Mouse (Mus musculus): Measurements from ENCODE around the gene Ggt7. TPM values are rescaled to one million over a fixed set of nuclear protein-coding genes. Genes with fewer than 3 reads are reported as not detected.
"Not testable (repeated sequence)": the region's sequence is repeated elsewhere in the genome, so short reads cannot be mapped to it uniquely, and the experiment has no call there.

Ggt7 gene
- polyA plus RNA-seq (2015; fragmentation: Nextera tagmentation; extraction: Ambion mirVana): 79.4 and 81.0 TPM in 2 replicates

GRCm38 (mm10) chr2:155517455-155518423, at the start of gene Ggt7, which contains the start of gene Acss2:
Gene Ggt7 (minus strand): TSS chr2:155518237.
Gene Acss2 (plus strand): TSS chr2:155517948.
- ATAC-seq (replicated peaks): peak; percentile 98
- Histone ChIP-seq H3K36me3 (replicated peaks) (no peaks in the 10 kb centered on the region), H3K4me3 (peak within 1 kb of the TSS; percentile 83), H3K9ac (peak within 1 kb of the TSS; percentile 64), H3K4me2 (peak within 1 kb of the TSS; percentile 57), H3K27ac (peak within 1 kb of the TSS; percentile 90), H3K27me3 (replicated peaks) (no peaks in the 10 kb centered on the region), H3K9me3 (no peaks in the 10 kb centered on the region), H3K4me1 (peaks cover 35% of the 10 kb centered on the region)
- WGBS: 3% methylated on average over 70 of the region's 70 CpGs

GRCm38 (mm10) chr2:155567751-155568150, 49.7 kb upstream of the Ggt7 start:
- no peaks in the 10 kb centered on the region for H3K4me1 ChIP-seq
- no peak overlapping the region for H3K4me2 ChIP-seq
- no peaks in the 10 kb centered on the region for H3K9me3 ChIP-seq
- no peak overlapping the region for H3K27ac ChIP-seq
- H3K4me3 ChIP-seq: no peak overlapping the region
- H3K27me3 ChIP-seq (replicated peaks): no peaks in the 10 kb centered on the region
- ATAC-seq (replicated peaks): no peak
- H3K36me3 ChIP-seq (replicated peaks): no peaks in the 10 kb centered on the region
- WGBS: 87% methylated on average over 5 of the region's 5 CpGs
- H3K9ac ChIP-seq: no peak overlapping the region

- no peaks in the 10 kb centered on the region; the same call in 1 of the 2 replicates for H3K36me3 ChIP-seq (replicated peaks)
- H3K27ac ChIP-seq: no peak overlapping the region
- no peak for ATAC-seq (replicated peaks)
- no peaks in the 10 kb centered on the region for H3K4me1 ChIP-seq
- H3K9me3 ChIP-seq: no peaks in the 10 kb centered on the region
- WGBS: 83% methylated on average over 4 of the region's 4 CpGs
- no peak overlapping the region for H3K4me3 ChIP-seq
- no peaks in the 10 kb centered on the region for H3K27me3 ChIP-seq (replicated peaks)
- H3K9ac ChIP-seq: no peak overlapping the region
- H3K4me2 ChIP-seq: no peak overlapping the region
Observed at GRCm38 (mm10) chr2:155562934-155563333, 44.9 kb upstream of the Ggt7 start.

GRCm38 (mm10) chr2:155562209-155562608, 44.2 kb upstream of the Ggt7 start:
- Histone ChIP-seq H3K36me3 (replicated peaks) (no peaks in the 10 kb centered on the region; the same call in 1 of the 2 replicates), H3K4me3 (no peak overlapping the region), H3K27ac (no peak overlapping the region), H3K9ac (no peak overlapping the region), H3K4me1 (no peaks in the 10 kb centered on the region), H3K9me3 (no peaks in the 10 kb centered on the region), H3K27me3 (replicated peaks) (no peaks in the 10 kb centered on the region), H3K4me2 (no peak overlapping the region)
- 50% methylated on average over 1 of the region's 1 CpGs for WGBS
- no peak for ATAC-seq (replicated peaks)

- no peaks in the 10 kb centered on the region for H3K27me3 ChIP-seq (replicated peaks)
- no peak overlapping the region for H3K4me3 ChIP-seq
- H3K9ac ChIP-seq: no peak overlapping the region
- ATAC-seq (replicated peaks): no peak
- no peaks in the 10 kb centered on the region for H3K36me3 ChIP-seq (replicated peaks)
- H3K4me1 ChIP-seq: no peaks in the 10 kb centered on the region
- H3K27ac ChIP-seq: no peak overlapping the region
- no peaks in the 10 kb centered on the region for H3K9me3 ChIP-seq
- 80% methylated on average over 2 of the region's 2 CpGs for WGBS
- no peak overlapping the region for H3K4me2 ChIP-seq
Observed at GRCm38 (mm10) chr2:155554426-155554985, 36.5 kb upstream of the Ggt7 start.

- ATAC-seq (replicated peaks): no peak
Observed at GRCm38 (mm10) chr2:155552949-155553354, 34.9 kb upstream of the Ggt7 start.

GRCm38 (mm10) chr2:155552336-155552735, 34.3 kb upstream of the Ggt7 start:
- Histone ChIP-seq H3K4me2 (no peak overlapping the region), H3K9ac (no peak overlapping the region), H3K27me3 (replicated peaks) (no peaks in the 10 kb centered on the region), H3K4me3 (no peak overlapping the region), H3K4me1 (no peaks in the 10 kb centered on the region), H3K36me3 (replicated peaks) (no peaks in the 10 kb centered on the region), H3K9me3 (no peaks in the 10 kb centered on the region), H3K27ac (no peak overlapping the region)
- no peak for ATAC-seq (replicated peaks)

More at GRCm38 (mm10) chr2:155552949-155553354, 34.9 kb upstream of the Ggt7 start:
- Histone ChIP-seq H3K27me3 (replicated peaks) (no peaks in the 10 kb centered on the region), H3K9ac (no peak overlapping the region), H3K4me2 (no peak overlapping the region), H3K27ac (no peak overlapping the region), H3K4me3 (no peak overlapping the region), H3K4me1 (no peaks in the 10 kb centered on the region), H3K36me3 (replicated peaks) (no peaks in the 10 kb centered on the region), H3K9me3 (no peaks in the 10 kb centered on the region)

- Histone ChIP-seq H3K4me3 (no peak overlapping the region), H3K27ac (no peak overlapping the region), H3K9me3 (no peaks in the 10 kb centered on the region), H3K36me3 (replicated peaks) (no peaks in the 10 kb centered on the region), H3K9ac (no peak overlapping the region), H3K4me1 (no peaks in the 10 kb centered on the region), H3K27me3 (replicated peaks) (no peaks in the 10 kb centered on the region), H3K4me2 (no peak overlapping the region)
- 74% methylated on average over 1 of the region's 1 CpGs for WGBS
- no peak for ATAC-seq (replicated peaks)
Observed at GRCm38 (mm10) chr2:155546955-155547354, 28.9 kb upstream of the Ggt7 start.

- H3K27ac ChIP-seq: no peak overlapping the region
- ATAC-seq (replicated peaks): no peak
- H3K4me2 ChIP-seq: no peak overlapping the region
- H3K27me3 ChIP-seq (replicated peaks): no peaks in the 10 kb centered on the region
- no peaks in the 10 kb centered on the region for H3K36me3 ChIP-seq (replicated peaks)
- H3K4me3 ChIP-seq: no peak overlapping the region
- WGBS: 62% methylated on average over 6 of the region's 6 CpGs
- no peaks in the 10 kb centered on the region for H3K4me1 ChIP-seq
- no peak overlapping the region for H3K9ac ChIP-seq
- no peaks in the 10 kb centered on the region for H3K9me3 ChIP-seq
Observed at GRCm38 (mm10) chr2:155540822-155541458, 22.9 kb upstream of the Ggt7 start.

- H3K36me3 ChIP-seq (replicated peaks): no peaks in the 10 kb centered on the region
- H3K9me3 ChIP-seq: no peaks in the 10 kb centered on the region
- ATAC-seq (replicated peaks): no peak
- H3K4me1 ChIP-seq: no peaks in the 10 kb centered on the region
- H3K4me3 ChIP-seq: no peak overlapping the region
- H3K27ac ChIP-seq: no peak overlapping the region
- H3K4me2 ChIP-seq: no peak overlapping the region
- H3K27me3 ChIP-seq (replicated peaks): no peaks in the 10 kb centered on the region
- no peak overlapping the region for H3K9ac ChIP-seq
Observed at GRCm38 (mm10) chr2:155539696-155540095, 21.7 kb upstream of the Ggt7 start.

GRCm38 (mm10) chr2:155538463-155539057, 20.5 kb upstream of the Ggt7 start:
- not testable (repeated sequence) for ATAC-seq (replicated peaks); H3K9me3 ChIP-seq; H3K4me1 ChIP-seq; H3K27me3 ChIP-seq (replicated peaks); H3K4me3 ChIP-seq; H3K36me3 ChIP-seq (replicated peaks); H3K9ac ChIP-seq; H3K4me2 ChIP-seq; H3K27ac ChIP-seq
- 84% methylated on average over 17 of the region's 19 CpGs for WGBS

Data from midbrain, embryonic 15.5 days (tissue).